Mouse (Mus musculus): Measurements from ENCODE around the gene Taf3. TPM values are rescaled to one million over a fixed set of nuclear protein-coding genes. Genes with fewer than 3 reads are reported as not detected.
A peak's percentile ranks its signal among the peaks of the same experiment; 100 is the strongest.

Gene Taf3
- polyA plus RNA-seq, 2 experiments: 4.7 to 5.0 TPM

GRCm38 (mm10) chr2:10081453-10082080 is 33.2 kb upstream of the Taf3 start:
- H3K36me3 ChIP-seq (replicated peaks; ENCODE audit: control insufficient read depth, insufficient read depth, low read depth): peaks cover 3% of the 10 kb centered on the region; the same call in 1 of the 2 replicates
- peak overlapping the region; percentile 81 for H3K4me2 ChIP-seq (ENCODE audit: low read depth)
- no peak for TF ChIP-seq EP300 (IDR thresholded peaks at IDR 0.05; ENCODE audit: low read depth)
- no peaks in the 10 kb centered on the region for H3K9me3 ChIP-seq (ENCODE audit: control insufficient read depth, low read length)
- no peaks in the 10 kb centered on the region for H3K27me3 ChIP-seq (ENCODE audit: control insufficient read depth, insufficient read depth, low read length)
- H3K4me1 ChIP-seq (replicated peaks; ENCODE audit: control insufficient read depth in 2 of 2, insufficient read depth in 2 of 2, low read length in 1 of 2): peaks cover 13 to 24% of the 10 kb centered on the region in 2 experiments
- peak overlapping the region; percentile 97 for H3K9ac ChIP-seq (replicated peaks)
- DNase-seq (ENCODE audit: low read depth in 3 of 3, low spot score in 3 of 3) (peak in 1 of 3 experiments; percentile 29), ATAC-seq (ENCODE audit: insufficient read depth) (no peak)
- H3K4me3 ChIP-seq (ENCODE audit: insufficient read depth in 1 of 2, low read depth in 2 of 2, low read length in 2 of 2): peak overlapping the region; percentile 75 to 85
- peak overlapping the region; percentile 2; the same call in 1 of the 2 replicates for H3K27ac ChIP-seq
- 50% methylated on average over 5 of the region's 5 CpGs for WGBS (ENCODE audit: insufficient replicate concordance)

- DNase-seq (ENCODE audit: low read depth in 3 of 3, low spot score in 3 of 3): peak; percentile 92 to 93 (median 93)
- peak; percentile 91 for ATAC-seq (ENCODE audit: insufficient read depth)
- WGBS (ENCODE audit: insufficient replicate concordance): under 1% methylated on average over 60 of the region's 61 CpGs
- H3K36me3 ChIP-seq (replicated peaks; ENCODE audit: control insufficient read depth, insufficient read depth, low read depth): no peaks in the 10 kb centered on the region; the same call in 1 of the 2 replicates
- H3K27ac ChIP-seq: peak within 1 kb of the TSS; percentile 64
- no peaks in the 10 kb centered on the region for H3K9me3 ChIP-seq (ENCODE audit: control insufficient read depth, low read length)
- TF ChIP-seq EP300 (IDR thresholded peaks at IDR 0.05; ENCODE audit: low read depth) (0 out of 2 replicates have a peak, but pooled peaks have one; percentile 22), CTCF (IDR thresholded peaks at IDR 0.05; ENCODE audit: low read depth) (peak; percentile 79)
- peaks cover 13 to 24% of the 10 kb centered on the region in 2 experiments for H3K4me1 ChIP-seq (replicated peaks; ENCODE audit: control insufficient read depth in 2 of 2, insufficient read depth in 2 of 2, low read length in 1 of 2)
- H3K4me3 ChIP-seq (ENCODE audit: insufficient read depth in 1 of 2, low read depth in 2 of 2, low read length in 2 of 2): peak within 1 kb of the TSS; percentile 75 to 85
- no peaks in the 10 kb centered on the region for H3K27me3 ChIP-seq (ENCODE audit: control insufficient read depth, insufficient read depth, low read length)
- H3K4me2 ChIP-seq (ENCODE audit: low read depth): peak within 1 kb of the TSS; percentile 87
- H3K9ac ChIP-seq (replicated peaks): peak within 1 kb of the TSS; percentile 97
These were observed 32.1 kb upstream of the Taf3 start, which contains the start of the genes Atp5c1 and Kin for GRCm38 (mm10) chr2:10080310-10081010. Gene Atp5c1, minus strand, starts transcription at chr2:10080510. Gene Kin, plus strand, starts transcription at chr2:10080593.

GRCm38 (mm10) chr2:10079745-10080309 is 31.4 kb upstream of the Taf3 start:
- Histone ChIP-seq H3K27ac (peak overlapping the region; percentile 51), H3K36me3 (replicated peaks; ENCODE audit: control insufficient read depth, insufficient read depth, low read depth) (no peaks in the 10 kb centered on the region; the same call in 1 of the 2 replicates), H3K4me1 (replicated peaks; ENCODE audit: control insufficient read depth in 2 of 2, insufficient read depth in 2 of 2, low read length in 1 of 2) (peaks cover 13 to 24% of the 10 kb centered on the region in 2 experiments), H3K9me3 (ENCODE audit: control insufficient read depth, low read length) (no peaks in the 10 kb centered on the region), H3K4me3 (ENCODE audit: insufficient read depth in 1 of 2, low read depth in 2 of 2, low read length in 2 of 2) (peak overlapping the region; percentile 75 to 85), H3K9ac (replicated peaks) (peak overlapping the region; percentile 92), H3K4me2 (ENCODE audit: low read depth) (peak overlapping the region; percentile 87), H3K27me3 (ENCODE audit: control insufficient read depth, insufficient read depth, low read length) (no peaks in the 10 kb centered on the region)
- WGBS (ENCODE audit: insufficient replicate concordance): under 1% methylated on average over 28 of the region's 28 CpGs
- ATAC-seq (ENCODE audit: insufficient read depth) (peak; percentile 40), DNase-seq (ENCODE audit: low read depth in 3 of 3, low spot score in 3 of 3) (peak in 1 of 3 experiments; percentile 39)
- TF ChIP-seq CTCF (IDR thresholded peaks at IDR 0.05; ENCODE audit: low read depth): no peak
- no peak for TF ChIP-seq EP300 (IDR thresholded peaks at IDR 0.05; ENCODE audit: low read depth)

- 77% methylated on average over 8 of the region's 8 CpGs for WGBS (ENCODE audit: insufficient replicate concordance)
These were observed 28.3 kb upstream of the Taf3 start for GRCm38 (mm10) chr2:10076675-10077074.

More at GRCm38 (mm10) chr2:10076675-10077074, 28.3 kb upstream of the Taf3 start:
- ATAC-seq (ENCODE audit: insufficient read depth): no peak
- H3K9ac ChIP-seq (replicated peaks): no peak overlapping the region
- no peak overlapping the region for H3K4me2 ChIP-seq (ENCODE audit: low read depth)
- no peaks in the 10 kb centered on the region for H3K27me3 ChIP-seq (ENCODE audit: control insufficient read depth, insufficient read depth, low read length)
- no peaks in the 10 kb centered on the region; the same call in 1 of the 2 replicates for H3K36me3 ChIP-seq (replicated peaks; ENCODE audit: control insufficient read depth, insufficient read depth, low read depth)
- TF ChIP-seq CTCF (IDR thresholded peaks at IDR 0.05; ENCODE audit: low read depth) (no peak), EP300 (IDR thresholded peaks at IDR 0.05; ENCODE audit: low read depth) (no peak)
- no peak overlapping the region for H3K4me3 ChIP-seq (ENCODE audit: insufficient read depth in 1 of 2, low read depth in 2 of 2, low read length in 2 of 2)
- peaks cover 10 to 30% of the 10 kb centered on the region in 2 experiments for H3K4me1 ChIP-seq (replicated peaks; ENCODE audit: control insufficient read depth in 2 of 2, insufficient read depth in 2 of 2, low read length in 1 of 2)
- no peak for DNase-seq (ENCODE audit: low read depth in 3 of 3, low spot score in 3 of 3)
- H3K27ac ChIP-seq: no peak overlapping the region
- H3K9me3 ChIP-seq (ENCODE audit: control insufficient read depth, low read length): no peaks in the 10 kb centered on the region
